Mouse (Mus musculus) spleen, adult 2 months (tissue): ENCODE results near the gene Syvn1. TPM values are rescaled to one million over a fixed set of nuclear protein-coding genes. Genes with fewer than 3 reads are reported as not detected.

Experiments
- DNase-seq, 2 experiments: peaks; one replicate each; pipeline versions ENCODE4 v3.0.0 to v3.0.0-alpha.2; 2012 to 2021; ENCODE audit warnings: low spot score in 2 of 2, low read depth in 1 of 2
- H3K27ac ChIP-seq: fragments of 200-500 bp; 2 replicates; pipeline ENCODE4 v1.5.1; 2012; ENCODE audit warnings: low read length, inconsistent platforms; ENCODE audit not compliant: insufficient read depth
- H3K27me3 ChIP-seq: fragments of 200-500 bp; 2 replicates; pipeline ENCODE4 v1.6.1; 2012; ENCODE audit warnings: mild to moderate bottlenecking, moderate library complexity, low read length, inconsistent platforms; ENCODE audit not compliant: control insufficient read depth, insufficient read depth
- H3K36me3 ChIP-seq: fragments of 200-500 bp; 2 replicates; pipeline ENCODE4 v1.6.1; 2012; ENCODE audit warnings: mild to moderate bottlenecking, low read length, inconsistent platforms; ENCODE audit not compliant: control insufficient read depth, insufficient read depth
- H3K4me1 ChIP-seq: fragments of 200-500 bp; 2 replicates; pipeline ENCODE4 v1.6.1; 2011; ENCODE audit warnings: inconsistent platforms; ENCODE audit not compliant: control insufficient read depth, insufficient read depth, insufficient read length
- H3K4me3 ChIP-seq: fragments of 200-500 bp; 2 replicates; pipeline ENCODE4 v1.5.1; 2011; ENCODE audit warnings: mild to moderate bottlenecking, inconsistent platforms; ENCODE audit not compliant: insufficient read depth, insufficient read length; ENCODE audit errors: extremely low read depth
- CTCF ChIP-seq: fragments of 200-500 bp; IDR thresholded peaks from 2 replicates; pipeline ENCODE4 v1.5.1; 2011; ENCODE audit warnings: mild to moderate bottlenecking, inconsistent platforms; ENCODE audit not compliant: insufficient read depth, insufficient read length, insufficient replicate concordance; ENCODE audit errors: extremely low read depth
- POLR2A ChIP-seq: fragments of 200-500 bp; IDR thresholded peaks from 2 replicates; pipeline ENCODE4 v1.6.1; 2011; ENCODE audit warnings: low read depth, low read length, inconsistent platforms
- WGBS: fragments of 180-500 bp; shearing (Covaris S2); methylation state at CpG from one replicate; pipeline ENCODE4 v1.1.7; 2018; 5-methylcytosine and 5-hydroxymethylcytosine counted together
- polyA plus RNA-seq: library from polyadenylated mRNA; depleted of rRNA; stranded (reverse); fragments of >200 nt; gene quantifications from 2 replicates; pipeline ENCODE4 v1.2.3, GENCODE M21; 2012

The Syvn1 gene
- polyA plus RNA-seq, 1 experiment: 108 TPM

GRCm38 (mm10) chr19:6067724-6068415, 21.5 kb downstream of the Syvn1 start, which contains the start of gene Tm7sf2:
Tm7sf2 (minus strand) TSS chr19:6068373.
- peaks cover 11% of the 10 kb centered on the region for H3K36me3 ChIP-seq
- peak within 1 kb of the TSS; percentile 52 for H3K27ac ChIP-seq
- H3K27me3 ChIP-seq: no peaks in the 10 kb centered on the region
- WGBS: 15% methylated on average over 33 of the region's 33 CpGs
- peak within 1 kb of the TSS; percentile 54 for H3K4me3 ChIP-seq
- TF ChIP-seq POLR2A (no peak), CTCF (no peak)
- peak; percentile 66 to 88 for DNase-seq
- H3K4me1 ChIP-seq: peaks cover 7% of the 10 kb centered on the region

- H3K4me3 ChIP-seq: no peak overlapping the region
- H3K4me1 ChIP-seq: peaks cover 7% of the 10 kb centered on the region
- H3K27me3 ChIP-seq: no peaks in the 10 kb centered on the region
- no peak for DNase-seq
- peaks cover 11% of the 10 kb centered on the region for H3K36me3 ChIP-seq
- WGBS: 89% methylated on average over 4 of the region's 4 CpGs
- no peak for TF ChIP-seq CTCF
- TF ChIP-seq POLR2A: no peak
- no peak overlapping the region for H3K27ac ChIP-seq
Observed at GRCm38 (mm10) chr19:6068951-6069350, 22.6 kb downstream of the Syvn1 start.

- H3K36me3 ChIP-seq: peaks cover 11% of the 10 kb centered on the region
- DNase-seq: no peak
- no peaks in the 10 kb centered on the region for H3K27me3 ChIP-seq
- H3K27ac ChIP-seq: no peak overlapping the region
- H3K4me3 ChIP-seq: no peak overlapping the region
- TF ChIP-seq CTCF: no peak
- no peak for TF ChIP-seq POLR2A
- H3K4me1 ChIP-seq: peaks cover 7% of the 10 kb centered on the region
- WGBS: 86% methylated on average over 10 of the region's 10 CpGs
Observed at GRCm38 (mm10) chr19:6069851-6070250, 23.5 kb downstream of the Syvn1 start.

- Histone ChIP-seq H3K4me3 (no peak overlapping the region; the same call in 1 of the 2 replicates), H3K4me1 (peaks cover 7% of the 10 kb centered on the region)
- WGBS: 90% methylated on average over 31 of the region's 31 CpGs
Observed at GRCm38 (mm10) chr19:6070571-6071250, 24.3 kb downstream of the Syvn1 start.

GRCm38 (mm10) chr19:6071261-6071660, 24.9 kb downstream of the Syvn1 start:
- H3K27ac ChIP-seq: peak overlapping the region; percentile 68
- peaks cover 11% of the 10 kb centered on the region for H3K36me3 ChIP-seq
- DNase-seq: no peak
- peaks cover 9% of the 10 kb centered on the region for H3K4me1 ChIP-seq
- no peaks in the 10 kb centered on the region for H3K27me3 ChIP-seq
- WGBS: 79% methylated on average over 19 of the region's 19 CpGs
- H3K4me3 ChIP-seq: no peak overlapping the region; the same call in 1 of the 2 replicates
- TF ChIP-seq CTCF (no peak), POLR2A (no peak; the same call in 1 of the 2 replicates)

More at GRCm38 (mm10) chr19:6070571-6071250, 24.3 kb downstream of the Syvn1 start:
- Histone ChIP-seq H3K27ac (peak overlapping the region; percentile 68), H3K27me3 (no peaks in the 10 kb centered on the region), H3K36me3 (peaks cover 11% of the 10 kb centered on the region)
- no peak for DNase-seq
- TF ChIP-seq POLR2A: no peak
- TF ChIP-seq CTCF: no peak

GRCm38 (mm10) chr19:6073889-6074288, 27.5 kb downstream of the Syvn1 start:
- H3K4me1 ChIP-seq: peaks cover 7% of the 10 kb centered on the region
- DNase-seq: no peak
- 80% methylated on average over 5 of the region's 5 CpGs for WGBS
- no peak overlapping the region for H3K4me3 ChIP-seq
- TF ChIP-seq POLR2A (no peak), CTCF (no peak)
- peaks cover 11% of the 10 kb centered on the region for H3K36me3 ChIP-seq
- peak overlapping the region; percentile 11; the same call in 1 of the 2 replicates for H3K27ac ChIP-seq
- no peaks in the 10 kb centered on the region for H3K27me3 ChIP-seq
